Mouse (Mus musculus): Measurements from ENCODE around the gene Hint2. TPM values are rescaled to one million over a fixed set of nuclear protein-coding genes. Genes with fewer than 3 reads are reported as not detected.

Hint2 gene
- 91.7 and 99.5 TPM in 2 replicates for total RNA-seq (2021)
- long read RNA-seq, experiment 1, transcript Hint2-201 (5 exons, 610 nt), result major isoform, 108 of 114 reads
- long read RNA-seq, experiment 1, partial matches to known transcripts, result 2 of 114 reads
- long read RNA-seq, experiment 1, other reads (novel, unspliced or antisense), result 2 of 114 reads
- long read RNA-seq, experiment 2, transcript Hint2-201 (5 exons, 610 nt), result major isoform, 143 of 165 reads
- long read RNA-seq, experiment 2, partial matches to known transcripts, result 9 of 165 reads
- long read RNA-seq, experiment 2, other reads (novel, unspliced or antisense), result 7 of 165 reads

DNA sequence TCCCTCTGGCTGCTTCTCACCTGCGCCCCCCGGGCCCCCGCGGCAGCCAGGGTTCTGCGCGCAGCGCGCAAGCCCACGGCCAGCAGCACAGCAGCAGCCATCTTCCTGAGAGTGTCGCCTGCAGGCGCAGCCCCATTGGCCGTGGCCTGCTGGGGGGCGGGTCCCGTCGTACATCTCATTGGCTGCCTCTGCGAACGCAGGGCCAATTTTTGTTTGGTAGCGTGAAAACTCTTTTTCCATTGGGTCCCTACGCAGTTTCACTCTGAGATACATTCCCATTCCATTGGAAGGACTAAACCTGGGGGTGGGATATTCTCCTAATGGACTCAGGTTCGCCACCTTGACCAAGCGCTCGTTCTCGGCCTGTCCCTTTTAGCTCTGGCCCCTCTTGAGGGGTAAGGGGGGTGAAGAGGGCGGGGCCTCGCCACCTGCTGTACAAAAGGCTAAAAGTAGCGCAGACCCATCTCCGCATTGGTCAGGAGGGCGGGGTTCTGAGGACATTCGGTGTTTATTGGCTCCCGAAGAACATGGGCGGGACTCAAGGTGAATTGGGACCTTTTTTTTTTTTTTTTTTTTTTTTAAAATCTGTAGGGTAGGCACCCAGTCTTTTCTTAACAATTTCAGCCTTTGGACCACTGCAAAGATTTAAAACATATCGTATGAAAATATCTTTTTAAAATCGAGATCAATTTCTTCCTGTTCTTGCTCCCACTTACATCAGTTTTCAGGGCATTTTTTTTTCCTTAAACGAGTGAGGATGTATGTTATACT, at the start of gene Hint2:
Hint2 (minus strand) TSS at position 128 of the 771 bp plus-strand sequence.
- DNase-seq, result peak; percentile 96

- DNase-seq, result no peak
Measured at GRCm38 (mm10) chr4:43705991-43706390, 49.7 kb upstream of the Hint2 start.

- peak; percentile 61 for DNase-seq
Measured at GRCm38 (mm10) chr4:43703851-43704250, 47.6 kb upstream of the Hint2 start.

GRCm38 (mm10) chr4:43703439-43703838, 47.2 kb upstream of the Hint2 start:
- DNase-seq, result no peak

GRCm38 (mm10) chr4:43700707-43701106, 44.4 kb upstream of the Hint2 start, which contains the start of gene Olfr70:
Olfr70 (minus strand) TSS chr4:43700807.
- no peak for DNase-seq

DNA sequence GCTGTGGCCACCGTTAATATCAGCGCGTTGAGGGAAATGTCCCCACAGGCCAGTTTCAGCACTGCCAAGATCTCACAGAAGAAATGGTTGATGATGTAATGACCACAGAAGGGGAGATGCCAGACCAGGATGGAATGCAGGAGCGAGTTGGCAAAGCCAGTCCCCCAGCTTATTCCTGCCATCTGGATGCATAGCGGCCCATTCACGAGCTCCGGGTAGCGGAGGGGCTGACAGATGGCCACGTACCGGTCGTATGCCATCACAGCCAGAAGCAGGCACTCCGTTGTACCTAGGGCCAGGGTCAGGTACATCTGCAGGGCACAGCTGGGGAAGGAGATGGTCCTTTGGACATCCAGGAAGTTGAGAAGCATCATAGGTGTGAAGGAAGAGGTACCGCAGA, 40.3 kb upstream of the Hint2 start:
- DNase-seq, result peak; percentile 31

- DNase-seq, result peak; percentile 74
Measured at GRCm38 (mm10) chr4:43695249-43695671, 39.0 kb upstream of the Hint2 start.

DNA sequence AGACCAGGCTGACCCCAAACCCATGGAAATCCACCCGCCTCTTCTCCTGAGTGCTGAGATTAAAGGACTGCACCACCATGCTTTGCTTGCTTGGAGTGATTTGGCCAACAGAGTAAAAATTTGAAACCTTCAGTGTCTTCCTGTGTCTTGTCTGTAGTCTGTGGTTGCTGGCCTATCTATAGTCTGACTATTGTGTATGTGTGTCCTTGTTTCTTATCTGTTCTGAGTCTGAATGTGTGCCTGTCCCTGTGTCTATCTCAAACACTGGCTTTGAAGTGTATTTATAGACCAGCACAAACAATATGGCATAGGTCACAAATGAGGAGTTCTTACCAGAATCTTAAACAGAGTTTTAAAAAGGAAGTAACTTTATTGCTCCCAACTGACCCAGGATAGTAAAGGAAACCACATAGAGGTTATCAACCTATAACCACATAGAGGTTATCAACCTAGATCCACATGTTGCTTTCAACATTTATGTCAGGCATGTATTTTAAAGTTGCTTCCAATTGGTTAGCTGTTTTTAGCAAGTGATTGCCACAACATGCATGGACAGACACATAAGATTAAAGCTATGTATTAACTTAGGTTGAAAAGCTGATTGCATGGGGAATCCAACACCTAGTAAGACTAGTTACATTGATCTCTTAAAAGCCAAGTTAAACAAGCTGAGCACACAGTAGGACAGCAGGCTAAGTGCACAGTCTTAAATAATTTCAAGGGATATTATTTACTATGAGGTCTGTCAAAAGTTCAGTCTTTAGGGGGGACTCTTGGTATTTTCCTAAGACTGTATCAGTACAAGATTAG, 38.4 kb upstream of the Hint2 start:
- DNase-seq, result no peak

- DNase-seq, result peak; percentile 72
Measured at GRCm38 (mm10) chr4:43693806-43694241, 37.6 kb upstream of the Hint2 start.

- no peak for DNase-seq
Measured at GRCm38 (mm10) chr4:43691026-43691425, 34.8 kb upstream of the Hint2 start.

- no peak for DNase-seq
Measured at GRCm38 (mm10) chr4:43690021-43690420, 33.8 kb upstream of the Hint2 start.

DNA sequence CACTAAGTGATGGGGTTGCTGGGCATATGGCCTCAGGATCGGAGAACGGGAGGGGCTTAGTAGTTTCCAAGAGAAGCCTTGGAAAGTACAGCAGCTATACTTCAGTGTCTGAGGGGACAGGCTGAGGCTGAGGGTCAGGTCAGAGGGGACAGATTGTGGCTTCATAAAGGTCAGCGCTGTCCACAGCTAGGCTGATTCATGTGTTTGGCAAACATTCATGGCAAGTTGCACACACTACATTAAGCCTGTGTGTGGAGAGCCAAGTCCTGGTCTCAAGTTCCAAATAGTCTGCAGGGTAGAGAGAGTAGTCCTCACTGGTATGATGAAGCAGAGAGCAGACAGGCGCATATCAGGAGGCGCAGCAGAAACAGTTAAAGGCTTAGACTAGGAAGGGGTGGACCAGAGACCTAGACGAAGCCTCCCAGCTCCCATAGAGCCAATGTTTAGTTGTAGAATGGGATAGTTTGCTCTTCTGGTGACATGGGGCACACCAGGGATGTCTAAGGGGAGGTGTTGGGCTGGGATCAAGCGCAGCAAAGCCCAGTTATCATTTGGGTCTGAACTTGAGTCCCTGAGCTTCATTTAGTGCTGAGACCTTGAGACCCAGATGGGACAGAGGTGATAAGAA, 23.3 kb upstream of the Hint2 start:
- peak; percentile 73 for DNase-seq

DNA sequence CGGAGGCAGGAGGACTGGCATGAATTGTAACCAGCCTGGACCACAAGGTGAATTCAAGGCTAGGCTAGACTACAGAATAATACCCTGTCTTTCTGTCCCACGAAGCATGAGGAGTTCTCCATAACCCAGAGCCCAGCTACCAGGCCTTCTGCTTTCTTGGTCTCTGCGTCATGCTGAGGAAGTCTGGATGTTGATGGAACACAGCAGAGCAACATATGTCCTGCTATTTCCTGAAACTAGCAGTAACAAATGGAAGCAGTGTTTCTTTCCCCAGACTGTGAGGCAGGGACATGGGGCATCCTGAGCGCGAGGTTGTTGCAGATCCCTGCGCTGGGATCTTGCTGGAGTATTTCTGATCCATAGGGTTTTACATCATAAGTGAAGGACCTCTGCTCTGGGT, 22.3 kb upstream of the Hint2 start:
- no peak for DNase-seq

GRCm38 (mm10) chr4:43675608-43676007, 19.3 kb upstream of the Hint2 start:
- no peak for DNase-seq

DNA sequence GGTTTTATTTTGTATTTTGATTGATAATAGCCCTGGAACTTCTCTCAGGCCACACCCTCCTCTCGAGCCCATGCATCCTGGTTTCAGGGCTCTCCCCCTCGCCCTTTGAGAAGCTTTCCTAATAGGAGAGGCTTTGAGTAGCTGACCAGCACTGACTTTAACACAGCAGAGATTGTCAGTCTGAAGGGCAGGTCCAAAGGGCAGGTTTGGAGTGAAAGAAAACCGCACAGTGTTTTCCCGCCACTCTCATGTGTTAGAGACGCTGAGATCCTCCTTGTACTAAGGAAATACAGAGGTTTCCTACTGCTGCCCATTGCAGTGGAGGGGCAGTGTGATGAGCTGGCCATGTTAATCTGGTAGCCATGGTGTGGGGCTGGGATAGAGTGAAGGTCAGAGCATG, 18.7 kb upstream of the Hint2 start:
- no peak for DNase-seq

- DNase-seq, result peak; percentile 56
Measured at GRCm38 (mm10) chr4:43673703-43674102, 17.4 kb upstream of the Hint2 start.

- DNase-seq, result peak; percentile 94
Measured at GRCm38 (mm10) chr4:43672070-43672469, 15.8 kb upstream of the Hint2 start.

DNA sequence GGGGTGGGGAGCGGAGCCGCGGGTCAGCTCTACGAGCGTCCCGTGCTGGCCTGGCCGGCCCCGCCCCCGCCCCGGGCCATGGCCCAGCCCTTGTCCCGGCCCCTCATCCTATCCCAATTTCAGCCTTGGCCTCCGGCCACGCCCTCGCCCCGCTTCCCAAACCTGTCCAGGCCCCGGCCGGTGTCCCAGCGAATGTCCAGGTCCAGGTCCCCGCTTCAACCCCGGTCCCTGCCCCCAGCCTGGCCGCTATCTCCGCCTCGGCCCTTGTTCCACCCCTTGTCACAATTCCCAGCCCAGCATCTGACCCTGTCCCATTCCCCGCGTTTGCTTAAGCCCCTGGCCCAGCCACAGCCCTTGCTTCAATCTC, 13.1 kb upstream of the Hint2 start:
- DNase-seq, result peak; percentile 86

DNA sequence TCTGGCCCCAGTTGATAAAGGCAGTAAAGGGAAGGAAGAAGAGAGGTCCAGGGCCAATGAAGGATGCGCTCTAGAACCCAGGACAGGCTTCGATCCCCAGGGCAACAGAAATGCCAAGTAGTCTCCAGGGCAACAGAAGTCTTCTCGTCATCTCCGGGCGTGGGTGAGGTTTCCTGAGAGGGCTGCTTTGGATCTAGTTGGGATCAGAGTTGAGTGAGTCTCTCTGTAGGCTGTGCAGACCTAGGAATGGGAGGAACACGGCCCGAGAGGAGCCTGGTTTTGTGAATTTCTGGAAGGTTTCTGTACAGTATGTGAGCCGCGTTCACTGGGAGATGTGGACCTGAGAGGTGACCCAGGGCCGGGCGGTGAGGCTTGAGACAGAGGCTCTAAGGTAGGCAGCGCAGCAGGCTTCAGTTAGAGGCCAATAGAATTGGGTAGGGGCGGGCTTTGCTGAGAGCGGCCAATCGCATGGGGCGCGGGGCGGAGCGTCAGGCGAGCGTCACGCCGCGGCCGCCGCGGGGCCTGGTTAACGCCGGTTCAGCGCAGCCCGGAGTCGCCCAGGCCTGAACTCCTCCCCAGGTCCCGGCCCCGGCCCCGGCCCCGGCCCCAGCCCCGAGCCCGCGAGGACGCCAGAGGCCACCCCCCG, 12.6 kb upstream of the Hint2 start, which contains the start of the genes Tmem8b and Fam221b:
Tmem8b (plus strand) TSS at position 190 of the 646 bp plus-strand sequence.
Fam221b (minus strand) TSS at position 364 of the 646 bp plus-strand sequence.
- DNase-seq, result peak; percentile 94

DNA sequence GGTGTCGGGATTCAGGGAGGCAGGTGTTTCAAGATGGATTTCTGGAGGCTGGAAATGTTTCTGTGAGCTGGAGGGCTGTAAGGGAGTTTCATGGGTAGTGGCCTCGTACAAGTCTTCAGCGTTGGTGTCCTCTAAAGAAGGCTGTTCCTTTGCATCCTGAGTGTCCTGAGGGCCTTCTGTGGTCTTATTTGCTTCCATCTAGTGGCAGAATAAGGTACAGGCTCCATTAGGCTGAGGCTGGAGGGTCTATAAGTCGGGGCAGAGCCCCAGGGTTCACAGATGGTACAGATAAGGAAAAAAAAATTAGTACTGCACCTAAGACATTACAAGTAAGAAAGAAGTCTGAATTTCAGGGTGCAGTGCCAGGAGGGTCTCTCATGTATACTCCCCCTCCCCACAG, 10.1 kb upstream of the Hint2 start:
- DNase-seq, result no peak

GRCm38 (mm10) chr4:43657146-43657545, 880 bp upstream of the Hint2 start:
- DNase-seq, result no peak
